Mouse (Mus musculus): Measurements from ENCODE around the gene Dbx1. TPM values are rescaled to one million over a fixed set of nuclear protein-coding genes. Genes with fewer than 3 reads are reported as not detected.

The Dbx1 gene
- total and polyA plus RNA-seq, 3 experiments = 0.33 TPM; not detected in 2

- no peak for DNase-seq (ENCODE audit: low spot score)
- no peak for TF ChIP-seq TAL1 (conservative IDR thresholded peaks at IDR 0.05; ENCODE audit: low read depth, low read length)
- no peak for TF ChIP-seq POLR2AphosphoS5 (IDR thresholded peaks at IDR 0.05; ENCODE audit: insufficient replicate concordance, low read depth, low read length)
- no peak for TF ChIP-seq CTCF (IDR thresholded peaks at IDR 0.05; ENCODE audit: low read depth, low read length)
- TF ChIP-seq GATA2 (IDR thresholded peaks at IDR 0.05; ENCODE audit: borderline replicate concordance, low read depth, low read length) = no peak
- no peak for TF ChIP-seq GATA1 (IDR thresholded peaks at IDR 0.05; ENCODE audit: borderline replicate concordance, low read length)
Measured at GRCm38 (mm10) chr7:49634291-49635073, 2.2 kb downstream of the Dbx1 start.

GRCm38 (mm10) chr7:49633375-49633956 is 3.2 kb downstream of the Dbx1 start:
- Histone ChIP-seq H3K9me3 (replicated peaks) (peaks cover 56% of the 10 kb centered on the region), H3K4me1 (ENCODE audit: insufficient read depth, low read depth, low read length) (no peaks in the 10 kb centered on the region), H3K36me3 (replicated peaks) (no peaks in the 10 kb centered on the region), H3K27me3 (ENCODE audit: insufficient read depth, low read length) (no peaks in the 10 kb centered on the region), H3K4me3 (ENCODE audit: low read depth, low read length) (no peak overlapping the region; the same call in 1 of the 2 replicates)
- TF ChIP-seq GATA1 (IDR thresholded peaks at IDR 0.05; ENCODE audit: borderline replicate concordance, low read length) (no peak), TAL1 (conservative IDR thresholded peaks at IDR 0.05; ENCODE audit: low read depth, low read length) (no peak), CTCF (IDR thresholded peaks at IDR 0.05; ENCODE audit: low read depth, low read length) (no peak), GATA2 (IDR thresholded peaks at IDR 0.05; ENCODE audit: borderline replicate concordance, low read depth, low read length) (no peak), POLR2AphosphoS5 (IDR thresholded peaks at IDR 0.05; ENCODE audit: insufficient replicate concordance, low read depth, low read length) (no peak)
- ATAC-seq (ENCODE audit: extremely low read depth, insufficient number of reproducible peaks, low FRiP score, poor library complexity, severe bottlenecking) (no peak), DNase-seq (ENCODE audit: low spot score) (no peak)

More at GRCm38 (mm10) chr7:49634291-49635073, 2.2 kb downstream of the Dbx1 start:
- Histone ChIP-seq H3K27me3 (ENCODE audit: insufficient read depth, low read length) (no peaks in the 10 kb centered on the region), H3K4me1 (ENCODE audit: insufficient read depth, low read depth, low read length) (no peaks in the 10 kb centered on the region), H3K9me3 (replicated peaks) (peaks cover 59% of the 10 kb centered on the region), H3K36me3 (replicated peaks) (no peaks in the 10 kb centered on the region), H3K4me3 (ENCODE audit: low read depth, low read length) (no peak overlapping the region)
- ATAC-seq (ENCODE audit: extremely low read depth, insufficient number of reproducible peaks, low FRiP score, poor library complexity, severe bottlenecking) = no peak

- DNase-seq (ENCODE audit: low spot score) (no peak), ATAC-seq (ENCODE audit: extremely low read depth, insufficient number of reproducible peaks, low FRiP score, poor library complexity, severe bottlenecking) (no peak)
- no peaks in the 10 kb centered on the region for H3K36me3 ChIP-seq (replicated peaks)
- TF ChIP-seq TAL1 (conservative IDR thresholded peaks at IDR 0.05; ENCODE audit: low read depth, low read length) = no peak
- no peak for TF ChIP-seq GATA2 (IDR thresholded peaks at IDR 0.05; ENCODE audit: borderline replicate concordance, low read depth, low read length)
- TF ChIP-seq CTCF (IDR thresholded peaks at IDR 0.05; ENCODE audit: low read depth, low read length) = no peak
- no peak for TF ChIP-seq GATA1 (IDR thresholded peaks at IDR 0.05; ENCODE audit: borderline replicate concordance, low read length)
- TF ChIP-seq POLR2AphosphoS5 (IDR thresholded peaks at IDR 0.05; ENCODE audit: insufficient replicate concordance, low read depth, low read length) = no peak
- H3K27me3 ChIP-seq (ENCODE audit: insufficient read depth, low read length) = no peaks in the 10 kb centered on the region
- peaks cover 57% of the 10 kb centered on the region for H3K9me3 ChIP-seq (replicated peaks)
- H3K4me1 ChIP-seq (ENCODE audit: insufficient read depth, low read depth, low read length) = no peaks in the 10 kb centered on the region
- no peak overlapping the region for H3K4me3 ChIP-seq (ENCODE audit: low read depth, low read length)
Measured at GRCm38 (mm10) chr7:49632391-49632790, 4.3 kb downstream of the Dbx1 start.

GRCm38 (mm10) chr7:49631885-49632284 is 4.8 kb downstream of the Dbx1 start:
- ATAC-seq (ENCODE audit: extremely low read depth, insufficient number of reproducible peaks, low FRiP score, poor library complexity, severe bottlenecking) = no peak
- no peak for DNase-seq (ENCODE audit: low spot score)
- Histone ChIP-seq H3K9me3 (replicated peaks) (peaks cover 58% of the 10 kb centered on the region), H3K4me3 (ENCODE audit: low read depth, low read length) (no peak overlapping the region), H3K4me1 (ENCODE audit: insufficient read depth, low read depth, low read length) (no peaks in the 10 kb centered on the region), H3K27me3 (ENCODE audit: insufficient read depth, low read length) (no peaks in the 10 kb centered on the region), H3K36me3 (replicated peaks) (no peaks in the 10 kb centered on the region)
- TF ChIP-seq CTCF (IDR thresholded peaks at IDR 0.05; ENCODE audit: low read depth, low read length) (no peak), POLR2AphosphoS5 (IDR thresholded peaks at IDR 0.05; ENCODE audit: insufficient replicate concordance, low read depth, low read length) (no peak), TAL1 (conservative IDR thresholded peaks at IDR 0.05; ENCODE audit: low read depth, low read length) (no peak), GATA2 (IDR thresholded peaks at IDR 0.05; ENCODE audit: borderline replicate concordance, low read depth, low read length) (no peak), GATA1 (IDR thresholded peaks at IDR 0.05; ENCODE audit: borderline replicate concordance, low read length) (no peak)

- no peaks in the 10 kb centered on the region for H3K27me3 ChIP-seq (ENCODE audit: insufficient read depth, low read length)
- ATAC-seq (ENCODE audit: extremely low read depth, insufficient number of reproducible peaks, low FRiP score, poor library complexity, severe bottlenecking) (no peak), DNase-seq (ENCODE audit: low spot score) (no peak)
- H3K36me3 ChIP-seq (replicated peaks) = no peaks in the 10 kb centered on the region
- peaks cover 50% of the 10 kb centered on the region for H3K9me3 ChIP-seq (replicated peaks)
- no peak for TF ChIP-seq GATA1 (IDR thresholded peaks at IDR 0.05; ENCODE audit: borderline replicate concordance, low read length)
- no peak for TF ChIP-seq CTCF (IDR thresholded peaks at IDR 0.05; ENCODE audit: low read depth, low read length)
- no peaks in the 10 kb centered on the region for H3K4me1 ChIP-seq (ENCODE audit: insufficient read depth, low read depth, low read length)
- H3K4me3 ChIP-seq (ENCODE audit: low read depth, low read length) = no peak overlapping the region
Measured at GRCm38 (mm10) chr7:49620160-49620559, 16.5 kb downstream of the Dbx1 start.

- no peak for ATAC-seq (ENCODE audit: extremely low read depth, insufficient number of reproducible peaks, low FRiP score, poor library complexity, severe bottlenecking)
- H3K9me3 ChIP-seq (replicated peaks) = peaks cover 40% of the 10 kb centered on the region
- no peaks in the 10 kb centered on the region for H3K36me3 ChIP-seq (replicated peaks)
- DNase-seq (ENCODE audit: low spot score) = no peak
- TF ChIP-seq POLR2AphosphoS5 (IDR thresholded peaks at IDR 0.05; ENCODE audit: insufficient replicate concordance, low read depth, low read length) (no peak), GATA1 (IDR thresholded peaks at IDR 0.05; ENCODE audit: borderline replicate concordance, low read length) (no peak)
- no peaks in the 10 kb centered on the region for H3K4me1 ChIP-seq (ENCODE audit: insufficient read depth, low read depth, low read length)
- H3K4me3 ChIP-seq (ENCODE audit: low read depth, low read length) = no peak overlapping the region
- H3K27me3 ChIP-seq (ENCODE audit: insufficient read depth, low read length) = no peaks in the 10 kb centered on the region
Measured at GRCm38 (mm10) chr7:49617087-49617486, 19.6 kb downstream of the Dbx1 start.
